Mouse (Mus musculus): ENCODE measurements around the gene Vwa7. TPM values are rescaled to one million over a fixed set of nuclear protein-coding genes. Genes with fewer than 3 reads are reported as not detected.

Gene Vwa7
- polyA plus RNA-seq, 1 experiment from 2014 or later, result 0.28 TPM

DNA sequence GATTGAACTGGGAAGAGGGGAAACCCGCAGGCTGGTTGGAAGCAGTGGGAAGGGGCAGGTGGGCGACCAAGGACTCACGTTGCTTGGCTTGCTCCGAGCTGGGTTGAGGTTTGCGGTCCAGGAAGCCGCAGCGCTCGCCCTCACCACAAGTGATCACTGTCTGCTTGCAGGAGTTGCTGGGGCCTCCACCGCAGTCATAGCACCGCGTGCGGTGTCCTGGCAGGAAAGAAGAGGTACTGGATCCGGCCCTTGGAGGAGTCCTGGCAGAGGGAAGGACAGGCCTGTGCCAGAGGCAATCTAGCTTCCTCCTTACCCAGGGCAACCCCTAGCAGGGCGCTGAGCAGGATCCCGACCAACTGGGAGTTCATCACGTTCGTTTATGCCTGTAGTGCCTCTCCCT, 57.7 kb downstream of the Vwa7 start:
- ATAC-seq (ENCODE audit: low FRiP score, low TSS enrichment) (no peak), DNase-seq (ENCODE audit: low spot score) (no peak)
- H3K4me2 ChIP-seq (replicated peaks; ENCODE audit: low read depth), result no peak overlapping the region

More for the DNA sequence above, 57.7 kb downstream of the Vwa7 start:
- H3K9ac ChIP-seq (ENCODE audit: low read length), result no peak overlapping the region
- H3K27me3 ChIP-seq (ENCODE audit: control insufficient read depth, insufficient read depth, low read length), result no peaks in the 10 kb centered on the region
- no peak overlapping the region for H3K27ac ChIP-seq (replicated peaks)
- no peaks in the 10 kb centered on the region for H3K9me3 ChIP-seq (ENCODE audit: control insufficient read depth, low read length)
- no peaks in the 10 kb centered on the region for H3K36me3 ChIP-seq (ENCODE audit: control insufficient read depth, insufficient read depth, low read length)
- TF ChIP-seq CTCF (IDR thresholded peaks at IDR 0.05; ENCODE audit: low read depth), result no peak
- H3K4me3 ChIP-seq (ENCODE audit: low read depth, low read length), result no peak overlapping the region
- H3K4me1 ChIP-seq (replicated peaks; ENCODE audit: control insufficient read depth, insufficient read depth), result no peaks in the 10 kb centered on the region
- 56% methylated on average over 17 of the region's 17 CpGs for WGBS

Other genes with a start within 250 kb of the Vwa7 start
- gene Cyp21a1, start 212.0 kb upstream of the Vwa7 start, polyA plus RNA-seq (2015; fragmentation: Nextera tagmentation; extraction: Ambion mirVana), result 0.06 TPM in 1 of 2 replicates, not detected in the other
- gene Stk19, start 179.6 kb upstream of the Vwa7 start, polyA plus RNA-seq (2015; fragmentation: Nextera tagmentation; extraction: Ambion mirVana), result 20.8 and 23.1 TPM in 2 replicates
- 29.6 and 32.2 TPM in 2 replicates for gene Dxo, start 179.6 kb upstream of the Vwa7 start, polyA plus RNA-seq (2015; fragmentation: Nextera tagmentation; extraction: Ambion mirVana)
- 22.5 and 23.6 TPM in 2 replicates for gene Skiv2l, start 166.4 kb upstream of the Vwa7 start, polyA plus RNA-seq (2015; fragmentation: Nextera tagmentation; extraction: Ambion mirVana)
- 50.0 and 53.8 TPM in 2 replicates for gene Nelfe, start 166.2 kb upstream of the Vwa7 start, polyA plus RNA-seq (2015; fragmentation: Nextera tagmentation; extraction: Ambion mirVana)
- gene Cfb, start 154.1 kb upstream of the Vwa7 start, polyA plus RNA-seq (2015; fragmentation: Nextera tagmentation; extraction: Ambion mirVana), result 20.7 and 23.9 TPM in 2 replicates
- gene Zbtb12, start 137.1 kb upstream of the Vwa7 start, polyA plus RNA-seq (2015; fragmentation: Nextera tagmentation; extraction: Ambion mirVana), result 0.59 and 0.62 TPM in 2 replicates
- gene Gm20547, start 134.5 kb upstream of the Vwa7 start, polyA plus RNA-seq (2015; fragmentation: Nextera tagmentation; extraction: Ambion mirVana), result not detected in 2 replicates
- gene C2, start 118.3 kb upstream of the Vwa7 start, polyA plus RNA-seq (2015; fragmentation: Nextera tagmentation; extraction: Ambion mirVana), result 4.8 and 5.5 TPM in 2 replicates
- 23.8 and 26.2 TPM in 2 replicates for gene Ehmt2, start 118.1 kb upstream of the Vwa7 start, polyA plus RNA-seq (2015; fragmentation: Nextera tagmentation; extraction: Ambion mirVana)
- gene Slc44a4, start 102.1 kb upstream of the Vwa7 start, polyA plus RNA-seq (2015; fragmentation: Nextera tagmentation; extraction: Ambion mirVana), result 31.2 and 33.1 TPM in 2 replicates
- gene Neu1, start 85.3 kb upstream of the Vwa7 start, polyA plus RNA-seq (2015; fragmentation: Nextera tagmentation; extraction: Ambion mirVana), result 18.3 and 18.9 TPM in 2 replicates
- 3.0 TPM in 2 replicates for gene Hspa1b, start 57.3 kb upstream of the Vwa7 start, polyA plus RNA-seq (2015; fragmentation: Nextera tagmentation; extraction: Ambion mirVana)
- gene Gm20481, start 46.7 kb upstream of the Vwa7 start, polyA plus RNA-seq (2015; fragmentation: Nextera tagmentation; extraction: Ambion mirVana), result not detected in 2 replicates
- 24.1 and 25.9 TPM in 2 replicates for gene Hspa1a, start 44.4 kb upstream of the Vwa7 start, polyA plus RNA-seq (2015; fragmentation: Nextera tagmentation; extraction: Ambion mirVana)
- 0.25 and 0.48 TPM in 2 replicates for gene Hspa1l, start 43.9 kb upstream of the Vwa7 start, polyA plus RNA-seq (2015; fragmentation: Nextera tagmentation; extraction: Ambion mirVana)
- gene Lsm2, start 34.7 kb upstream of the Vwa7 start, polyA plus RNA-seq (2015; fragmentation: Nextera tagmentation; extraction: Ambion mirVana), result 69.2 and 75.1 TPM in 2 replicates
- gene Vars, start 15.6 kb upstream of the Vwa7 start, polyA plus RNA-seq (2015; fragmentation: Nextera tagmentation; extraction: Ambion mirVana), result 35.5 and 40.2 TPM in 2 replicates
- gene Sapcd1, start 11.4 kb downstream of the Vwa7 start, polyA plus RNA-seq (2015; fragmentation: Nextera tagmentation; extraction: Ambion mirVana), result 8.0 and 8.2 TPM in 2 replicates
- 1.9 and 2.7 TPM in 2 replicates for gene Msh5, start 30.2 kb downstream of the Vwa7 start, polyA plus RNA-seq (2015; fragmentation: Nextera tagmentation; extraction: Ambion mirVana)
- 344 and 360 TPM in 2 replicates for gene Clic1, start 33.4 kb downstream of the Vwa7 start, polyA plus RNA-seq (2015; fragmentation: Nextera tagmentation; extraction: Ambion mirVana)
- 84.8 and 86.8 TPM in 2 replicates for gene Ddah2, start 42.5 kb downstream of the Vwa7 start, polyA plus RNA-seq (2015; fragmentation: Nextera tagmentation; extraction: Ambion mirVana)
- gene Ly6g6c, start 48.8 kb downstream of the Vwa7 start, polyA plus RNA-seq (2015; fragmentation: Nextera tagmentation; extraction: Ambion mirVana), result 260 and 317 TPM in 2 replicates
- 0.49 and 0.96 TPM in 2 replicates for gene Mpig6b, start 49.6 kb downstream of the Vwa7 start, polyA plus RNA-seq (2015; fragmentation: Nextera tagmentation; extraction: Ambion mirVana)
- gene Ly6g6e, start 60.3 kb downstream of the Vwa7 start, polyA plus RNA-seq (2015; fragmentation: Nextera tagmentation; extraction: Ambion mirVana), result 109 and 113 TPM in 2 replicates
- gene Ly6g6d, start 61.5 kb downstream of the Vwa7 start, polyA plus RNA-seq (2015; fragmentation: Nextera tagmentation; extraction: Ambion mirVana), result 7.1 and 7.7 TPM in 2 replicates
- 0.13 TPM in 1 of 2 replicates, not detected in the other for gene Ly6g6f, start 69.0 kb downstream of the Vwa7 start, polyA plus RNA-seq (2015; fragmentation: Nextera tagmentation; extraction: Ambion mirVana)
- gene Abhd16a, start 72.7 kb downstream of the Vwa7 start, polyA plus RNA-seq (2015; fragmentation: Nextera tagmentation; extraction: Ambion mirVana), result 74.2 and 75.0 TPM in 2 replicates
- not detected in 2 replicates for gene Ly6g5c, start 91.7 kb downstream of the Vwa7 start, polyA plus RNA-seq (2015; fragmentation: Nextera tagmentation; extraction: Ambion mirVana)
- 0.18 and 0.27 TPM in 2 replicates for gene Ly6g5b, start 98.8 kb downstream of the Vwa7 start, polyA plus RNA-seq (2015; fragmentation: Nextera tagmentation; extraction: Ambion mirVana)
- gene Gpank1, start 104.9 kb downstream of the Vwa7 start, polyA plus RNA-seq (2015; fragmentation: Nextera tagmentation; extraction: Ambion mirVana), result 11.2 and 11.3 TPM in 2 replicates
- 323 and 329 TPM in 2 replicates for gene Csnk2b, start 105.5 kb downstream of the Vwa7 start, polyA plus RNA-seq (2015; fragmentation: Nextera tagmentation; extraction: Ambion mirVana)
- 14.4 and 15.5 TPM in 2 replicates for gene D17H6S53E, start 109.8 kb downstream of the Vwa7 start, polyA plus RNA-seq (2015; fragmentation: Nextera tagmentation; extraction: Ambion mirVana)
- 1.3 and 3.2 TPM in 2 replicates for gene Apom, start 115.5 kb downstream of the Vwa7 start, polyA plus RNA-seq (2015; fragmentation: Nextera tagmentation; extraction: Ambion mirVana)
- gene Bag6, start 118.6 kb downstream of the Vwa7 start, polyA plus RNA-seq (2015; fragmentation: Nextera tagmentation; extraction: Ambion mirVana), result 28.1 and 30.6 TPM in 2 replicates
- 45.4 and 49.3 TPM in 2 replicates for gene Prrc2a, start 148.3 kb downstream of the Vwa7 start, polyA plus RNA-seq (2015; fragmentation: Nextera tagmentation; extraction: Ambion mirVana)
- gene Aif1, start 159.5 kb downstream of the Vwa7 start, polyA plus RNA-seq (2015; fragmentation: Nextera tagmentation; extraction: Ambion mirVana), result 24.3 and 25.2 TPM in 2 replicates
- gene Lst1, start 171.9 kb downstream of the Vwa7 start, polyA plus RNA-seq (2015; fragmentation: Nextera tagmentation; extraction: Ambion mirVana), result 17.5 and 19.3 TPM in 2 replicates
- gene Ltb, start 177.9 kb downstream of the Vwa7 start, polyA plus RNA-seq (2015; fragmentation: Nextera tagmentation; extraction: Ambion mirVana), result 0.63 and 0.78 TPM in 2 replicates
- gene Tnf, start 185.4 kb downstream of the Vwa7 start, polyA plus RNA-seq (2015; fragmentation: Nextera tagmentation; extraction: Ambion mirVana), result 0.32 and 0.40 TPM in 2 replicates
- gene Lta, start 188.8 kb downstream of the Vwa7 start, polyA plus RNA-seq (2015; fragmentation: Nextera tagmentation; extraction: Ambion mirVana), result 0.11 and 0.16 TPM in 2 replicates
- gene Gm16181, start 204.3 kb downstream of the Vwa7 start, polyA plus RNA-seq (2015; fragmentation: Nextera tagmentation; extraction: Ambion mirVana), result 0.27 and 0.33 TPM in 2 replicates
- 3.0 and 3.6 TPM in 2 replicates for gene Atp6v1g2, start 217.1 kb downstream of the Vwa7 start, polyA plus RNA-seq (2015; fragmentation: Nextera tagmentation; extraction: Ambion mirVana)
- gene Nfkbil1, start 219.2 kb downstream of the Vwa7 start, polyA plus RNA-seq (2015; fragmentation: Nextera tagmentation; extraction: Ambion mirVana), result 7.4 and 7.5 TPM in 2 replicates
- gene Ddx39b, start 225.2 kb downstream of the Vwa7 start, polyA plus RNA-seq (2015; fragmentation: Nextera tagmentation; extraction: Ambion mirVana), result 143 and 145 TPM in 2 replicates
- 303 and 307 TPM in 2 replicates for gene H2-D1, start 246.2 kb downstream of the Vwa7 start, polyA plus RNA-seq (2015; fragmentation: Nextera tagmentation; extraction: Ambion mirVana)